Mouse (Mus musculus) lung, postnatal 0 days (tissue): ENCODE results near the gene Shld2. TPM values are rescaled to one million over a fixed set of nuclear protein-coding genes. Genes with fewer than 3 reads are reported as not detected.

Experiments
- ATAC-seq: fragments of 200-750 bp; cut with Nextera tagmentation; 2 replicates; pipeline ENCODE4 v1.8.0; 2017; ENCODE audit warnings: moderate library complexity
- DNase-seq: peaks from one replicate; pipeline ENCODE4 v3.0.0-alpha.2; 2016; ENCODE audit warnings: low spot score
- H3K27ac ChIP-seq: fragments of 300-500 bp; sonication (generic); 2 replicates; pipeline ENCODE4 v1.5.1; 2014; ENCODE audit warnings: antibody characterized with exemption, mild to moderate bottlenecking, low read length, mixed read lengths
- H3K27me3 ChIP-seq: fragments of 300-500 bp; sonication (generic); replicated peaks from 2 replicates; pipeline ENCODE4 v1.6.1; 2014; ENCODE audit warnings: low read length, mixed read lengths; ENCODE audit not compliant: insufficient read depth
- H3K36me3 ChIP-seq: fragments of 300-500 bp; sonication (generic); 2 replicates; pipeline ENCODE4 v1.6.1; 2014; ENCODE audit warnings: low read length, mixed read lengths; ENCODE audit not compliant: insufficient read depth
- H3K4me1 ChIP-seq: fragments of 300-500 bp; sonication (generic); 2 replicates; pipeline ENCODE4 v1.6.1; 2014; ENCODE audit warnings: antibody characterized with exemption, low read depth, low read length, mixed read lengths; ENCODE audit not compliant: insufficient read depth
- H3K4me2 ChIP-seq: fragments of 300-500 bp; sonication (generic); replicated peaks from 2 replicates; pipeline ENCODE4 v1.6.1; 2014; ENCODE audit warnings: low read depth, mild to moderate bottlenecking, low read length, moderate library complexity, mixed read lengths
- H3K4me3 ChIP-seq: fragments of 300-500 bp; sonication (generic); 2 replicates; pipeline ENCODE4 v1.5.1; 2014; ENCODE audit warnings: low read depth, low read length
- H3K9ac ChIP-seq: fragments of 300-500 bp; sonication (generic); replicated peaks from 2 replicates; pipeline ENCODE4 v1.6.1; 2014; ENCODE audit warnings: low read depth, mild to moderate bottlenecking
- H3K9me3 ChIP-seq: fragments of 300-500 bp; sonication (generic); 2 replicates; pipeline ENCODE4 v1.6.1; 2016; ENCODE audit warnings: low read length, mixed read lengths
- CTCF ChIP-seq: IDR thresholded peaks from 2 replicates; pipeline ENCODE4 v1.5.1; 2016; ENCODE audit warnings: antibody characterized with exemption, mild to moderate bottlenecking
- EP300 ChIP-seq: IDR thresholded peaks from 2 replicates; pipeline ENCODE4 v1.6.1; 2016; ENCODE audit warnings: antibody characterized with exemption, mild to moderate bottlenecking, control low read depth
- WGBS: fragments of 180-500 bp; shearing (Covaris S2); extraction: QIAGEN DNeasy Blood & Tissue Kit; methylation state at CpG from one replicate; pipeline ENCODE4 v1.1.7; 2014; 5-methylcytosine and 5-hydroxymethylcytosine counted together
- polyA plus RNA-seq: library from polyadenylated mRNA; unstranded; fragments of >200 nt; fragmentation: Nextera tagmentation; extraction: Ambion mirVana; gene quantifications from 2 replicates; pipeline ENCODE4 v1.2.1, GENCODE M21; 2015

The Shld2 gene
- polyA plus RNA-seq, 1 experiment from 2014 or later = 7.5 TPM

- no peak overlapping the region for H3K9ac ChIP-seq
- H3K4me1 ChIP-seq = no peaks in the 10 kb centered on the region
- H3K4me3 ChIP-seq = no peak overlapping the region
- H3K9me3 ChIP-seq = no peaks in the 10 kb centered on the region
- H3K36me3 ChIP-seq = no peaks in the 10 kb centered on the region
- no peak overlapping the region for H3K27ac ChIP-seq
- no peak for ATAC-seq
- 53% methylated on average over 4 of the region's 4 CpGs for WGBS
- no peak for DNase-seq
- no peak overlapping the region for H3K4me2 ChIP-seq
- H3K27me3 ChIP-seq = no peaks in the 10 kb centered on the region
- TF ChIP-seq EP300 = no peak
- TF ChIP-seq CTCF = no peak
These were observed 101.2 kb downstream of the Shld2 start for GRCm38 (mm10) chr14:34209080-34209479.

- Histone ChIP-seq H3K4me2 (no peak overlapping the region), H3K27ac (no peak overlapping the region), H3K36me3 (no peaks in the 10 kb centered on the region), H3K9me3 (no peaks in the 10 kb centered on the region), H3K4me1 (no peaks in the 10 kb centered on the region), H3K9ac (no peak overlapping the region), H3K4me3 (no peak overlapping the region), H3K27me3 (no peaks in the 10 kb centered on the region)
- DNase-seq (peak; percentile 39), ATAC-seq (no peak)
- WGBS = 49% methylated on average over 2 of the region's 2 CpGs
- TF ChIP-seq CTCF (peak; percentile 67), EP300 (no peak)
These were observed 101.6 kb downstream of the Shld2 start for GRCm38 (mm10) chr14:34208651-34209050.

- no peak overlapping the region for H3K4me3 ChIP-seq
- no peak for DNase-seq
- no peaks in the 10 kb centered on the region for H3K36me3 ChIP-seq
- H3K4me2 ChIP-seq = no peak overlapping the region
- no peak for ATAC-seq
- H3K9me3 ChIP-seq = no peaks in the 10 kb centered on the region
- WGBS = 69% methylated on average over 6 of the region's 6 CpGs
- no peaks in the 10 kb centered on the region for H3K27me3 ChIP-seq
- no peak for TF ChIP-seq CTCF
- no peak for TF ChIP-seq EP300
- H3K27ac ChIP-seq = no peak overlapping the region
- H3K4me1 ChIP-seq = no peaks in the 10 kb centered on the region
- no peak overlapping the region for H3K9ac ChIP-seq
These were observed 102.3 kb downstream of the Shld2 start for GRCm38 (mm10) chr14:34207996-34208395.

- TF ChIP-seq CTCF (peak; percentile 16), EP300 (no peak)
- 11% methylated on average over 14 of the region's 52 CpGs for WGBS
- no peak within 1 kb of the TSS for H3K27ac ChIP-seq
These were observed 108.9 kb downstream of the Shld2 start, which contains the start of gene Gprin2 for GRCm38 (mm10) chr14:34201231-34202035. TSS of gene Gprin2 (minus strand) at chr14:34201653.

GRCm38 (mm10) chr14:34200738-34201230 lies 109.5 kb downstream of the Shld2 start:
- peak overlapping the region; percentile 97 for H3K4me2 ChIP-seq
- DNase-seq (peak; percentile 48), ATAC-seq (peak; percentile 71)
- H3K9ac ChIP-seq = no peak overlapping the region
- no peak for TF ChIP-seq CTCF
- TF ChIP-seq EP300 = no peak
- no peak overlapping the region for H3K27ac ChIP-seq
- H3K36me3 ChIP-seq = no peaks in the 10 kb centered on the region
- no peaks in the 10 kb centered on the region for H3K9me3 ChIP-seq
- H3K4me1 ChIP-seq = 0 out of 2 replicates have a peak, but pooled peaks cover 3% of the 10 kb centered on the region
- peak overlapping the region; percentile 49 for H3K4me3 ChIP-seq
- no peaks in the 10 kb centered on the region for H3K27me3 ChIP-seq
- WGBS = 9% methylated on average over 19 of the region's 19 CpGs

More at GRCm38 (mm10) chr14:34201231-34202035, 108.9 kb downstream of the Shld2 start, which contains the start of gene Gprin2:
- no peaks in the 10 kb centered on the region for H3K9me3 ChIP-seq
- no peaks in the 10 kb centered on the region for H3K27me3 ChIP-seq
- ATAC-seq (peak; percentile 65), DNase-seq (peak; percentile 14)
- H3K9ac ChIP-seq = no peak within 1 kb of the TSS
- peak within 1 kb of the TSS; percentile 97 for H3K4me2 ChIP-seq
- no peaks in the 10 kb centered on the region for H3K36me3 ChIP-seq
- 0 out of 2 replicates have a peak, but pooled peaks cover 3% of the 10 kb centered on the region for H3K4me1 ChIP-seq
- H3K4me3 ChIP-seq = peak within 1 kb of the TSS; percentile 49

- Histone ChIP-seq H3K9me3 (no peaks in the 10 kb centered on the region), H3K36me3 (no peaks in the 10 kb centered on the region), H3K4me3 (no peak overlapping the region), H3K9ac (no peak overlapping the region), H3K4me2 (no peak overlapping the region), H3K4me1 (0 out of 2 replicates have a peak, but pooled peaks cover 3% of the 10 kb centered on the region), H3K27ac (no peak overlapping the region), H3K27me3 (no peaks in the 10 kb centered on the region)
- ATAC-seq (no peak), DNase-seq (no peak)
- TF ChIP-seq CTCF (no peak), EP300 (no peak)
- WGBS = 46% methylated on average over 4 of the region's 4 CpGs
These were observed 113.6 kb downstream of the Shld2 start for GRCm38 (mm10) chr14:34196706-34197105.
